Mouse (Mus musculus) stomach, embryonic 16.5 days (tissue): Measurements from ENCODE around the gene Fam136a. TPM values are rescaled to one million over a fixed set of nuclear protein-coding genes. Genes with fewer than 3 reads are reported as not detected.

Experiments
- ATAC-seq: fragments of 200-750 bp; cut with Nextera tagmentation; 2 replicates; pipeline ENCODE4 v1.8.0; 2017; ENCODE audit warnings: moderate number of reproducible peaks, moderate TSS enrichment; ENCODE audit not compliant: insufficient read depth, low FRiP score
- H3K27ac ChIP-seq: fragments of 300-500 bp; sonication (generic); 2 replicates; pipeline ENCODE4 v1.5.1; 2014; ENCODE audit warnings: low read length
- H3K27me3 ChIP-seq: fragments of 300-500 bp; sonication (generic); 2 replicates; pipeline ENCODE4 v1.6.1; 2014; ENCODE audit warnings: low read length, control low read depth, mixed read lengths; ENCODE audit not compliant: control insufficient read depth, insufficient read depth
- H3K36me3 ChIP-seq: fragments of 300-500 bp; sonication (generic); 2 replicates; pipeline ENCODE4 v1.6.1; 2014; ENCODE audit warnings: low read length; ENCODE audit not compliant: control insufficient read depth, insufficient read depth
- H3K4me1 ChIP-seq: fragments of 300-500 bp; sonication (generic); 2 replicates; pipeline ENCODE4 v1.6.1; 2014; ENCODE audit warnings: low read length, control low read depth, mixed read lengths; ENCODE audit not compliant: control insufficient read depth, insufficient read depth
- H3K4me2 ChIP-seq: fragments of 300-500 bp; sonication (generic); 2 replicates; pipeline ENCODE4 v1.6.1; 2014; ENCODE audit warnings: low read depth, low read length, mixed read lengths
- H3K4me3 ChIP-seq: fragments of 300-500 bp; sonication (generic); replicated peaks from 2 replicates; pipeline ENCODE4 v1.5.1; 2014; ENCODE audit warnings: mild to moderate bottlenecking, low read length
- H3K9ac ChIP-seq: fragments of 300-500 bp; sonication (generic); 2 replicates; pipeline ENCODE4 v1.6.1; 2014; ENCODE audit warnings: low read length
- H3K9me3 ChIP-seq: fragments of 300-500 bp; sonication (generic); replicated peaks from 2 replicates; pipeline ENCODE4 v1.6.1; 2016; ENCODE audit warnings: low read length, control low read depth; ENCODE audit not compliant: control insufficient read depth
- WGBS: fragments of 180-500 bp; shearing (Covaris S2); extraction: QIAGEN DNeasy Blood & Tissue Kit; methylation state at CpG from one replicate; pipeline ENCODE4 v1.1.7; 2014; 5-methylcytosine and 5-hydroxymethylcytosine counted together
- polyA plus RNA-seq: library from polyadenylated mRNA; unstranded; fragments of >200 nt; fragmentation: Nextera tagmentation; extraction: Ambion mirVana; gene quantifications from 2 replicates; pipeline ENCODE4 v1.2.1, GENCODE M21; 2015

Fam136a gene
- polyA plus RNA-seq, 1 experiment from 2014 or later = 128 TPM

DNA sequence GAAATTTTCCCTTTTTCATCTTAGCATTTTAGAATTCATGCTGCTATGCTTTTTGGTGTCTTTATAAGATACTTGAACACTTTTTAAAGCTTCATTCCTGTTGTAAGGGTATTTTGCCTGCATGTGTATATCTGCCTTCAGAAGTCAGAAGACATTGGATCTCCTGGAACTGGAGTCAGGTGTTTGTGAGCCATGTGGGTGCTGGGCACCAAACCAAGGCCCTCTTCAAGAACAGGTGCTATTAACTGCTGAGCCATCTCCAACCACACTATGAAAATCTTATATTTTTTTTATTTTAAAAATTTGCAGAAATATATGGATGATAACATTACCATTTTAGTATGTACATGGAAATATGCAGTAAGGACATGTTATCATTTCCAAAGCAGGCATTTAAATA is 40.9 kb downstream of the Fam136a start:
- no peak overlapping the region for H3K4me3 ChIP-seq
- peak overlapping the region; percentile 34; the same call in 1 of the 2 replicates for H3K4me2 ChIP-seq
- no peak for ATAC-seq

DNA sequence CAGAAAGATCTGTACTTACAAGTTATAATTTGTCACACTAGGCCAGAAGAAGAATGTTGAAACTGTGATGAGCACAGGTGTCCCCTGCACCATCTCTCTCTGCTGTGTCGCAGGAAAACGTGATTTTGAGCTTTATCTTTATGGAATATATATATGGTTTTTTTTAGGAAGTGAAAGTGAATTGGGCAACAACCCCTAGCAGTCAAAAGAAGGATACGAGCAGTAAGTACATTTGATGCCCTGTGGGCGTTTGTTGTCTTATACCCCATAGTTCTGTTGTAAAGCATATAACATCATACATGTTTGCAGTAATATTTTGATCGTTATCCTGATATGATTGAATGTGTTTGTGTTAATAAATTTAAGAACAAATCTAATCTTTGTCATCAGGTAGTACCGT is 53.3 kb downstream of the Fam136a start:
- no peak overlapping the region for H3K4me3 ChIP-seq
- no peaks in the 10 kb centered on the region for H3K27me3 ChIP-seq
- H3K4me1 ChIP-seq = no peaks in the 10 kb centered on the region
- H3K9ac ChIP-seq = no peak overlapping the region
- no peak overlapping the region for H3K27ac ChIP-seq
- no peak overlapping the region for H3K4me2 ChIP-seq
- H3K9me3 ChIP-seq = no peaks in the 10 kb centered on the region
- no peak for ATAC-seq
- peaks cover 25% of the 10 kb centered on the region; the same call in 1 of the 2 replicates for H3K36me3 ChIP-seq
- 88% methylated on average over 6 of the region's 6 CpGs for WGBS

More for the DNA sequence above, 40.9 kb downstream of the Fam136a start:
- Histone ChIP-seq H3K9ac (no peak overlapping the region), H3K27me3 (no peaks in the 10 kb centered on the region), H3K36me3 (no peaks in the 10 kb centered on the region), H3K27ac (no peak overlapping the region), H3K4me1 (peaks cover 10% of the 10 kb centered on the region; the same call in 1 of the 2 replicates), H3K9me3 (no peaks in the 10 kb centered on the region)

DNA sequence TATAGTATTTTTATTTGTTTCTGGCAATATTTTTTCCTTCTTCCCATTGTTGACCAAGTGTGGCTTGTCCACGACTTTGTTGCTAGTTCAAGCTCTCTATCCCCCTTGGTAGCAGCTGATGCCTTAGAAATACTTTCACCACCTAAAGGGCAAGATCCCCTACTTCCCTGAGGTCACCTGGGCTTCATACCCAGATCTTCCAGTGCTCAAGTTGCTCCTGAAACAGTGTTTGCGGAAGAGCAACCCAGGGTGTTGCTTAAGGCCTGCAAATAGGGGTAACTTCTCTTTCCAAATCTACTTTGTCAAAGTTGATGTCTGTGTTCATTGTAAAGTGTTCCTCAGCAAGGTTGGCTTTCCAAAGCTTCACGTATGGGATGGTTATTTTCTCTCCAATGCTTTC is 53.8 kb downstream of the Fam136a start:
- no peaks in the 10 kb centered on the region for H3K4me1 ChIP-seq
- peaks cover 25% of the 10 kb centered on the region; the same call in 1 of the 2 replicates for H3K36me3 ChIP-seq
- no peak for ATAC-seq
- H3K4me3 ChIP-seq = no peak overlapping the region
- 89% methylated on average over 3 of the region's 3 CpGs for WGBS
- no peak overlapping the region for H3K4me2 ChIP-seq
- H3K9ac ChIP-seq = no peak overlapping the region
- no peaks in the 10 kb centered on the region for H3K9me3 ChIP-seq
- no peak overlapping the region for H3K27ac ChIP-seq
- no peaks in the 10 kb centered on the region for H3K27me3 ChIP-seq

Other genes starting within 250 kb of the Fam136a start
- gene Tgfa, start 170.4 kb upstream of the Fam136a start, polyA plus RNA-seq = 7.2 and 10.2 TPM in 2 replicates
- 427 and 445 TPM in 2 replicates for gene Snrpg, start 5.7 kb downstream of the Fam136a start, polyA plus RNA-seq
- gene Pcyox1, start 31.5 kb downstream of the Fam136a start, polyA plus RNA-seq = 119 and 131 TPM in 2 replicates
- 135 and 151 TPM in 2 replicates for gene Tia1, start 38.6 kb downstream of the Fam136a start, polyA plus RNA-seq
- not detected in 2 replicates for gene Gm44790, start 61.0 kb downstream of the Fam136a start, polyA plus RNA-seq
- 23.0 and 23.4 TPM in 2 replicates for gene C87436, start 72.7 kb downstream of the Fam136a start, polyA plus RNA-seq
- gene Pcbp1, start 160.7 kb downstream of the Fam136a start, polyA plus RNA-seq = 177 and 197 TPM in 2 replicates